Mouse (Mus musculus): ENCODE data around the gene Sgcd. TPM values are rescaled to one million over a fixed set of nuclear protein-coding genes. Genes with fewer than 3 reads are reported as not detected.

Sgcd gene
- total and polyA plus RNA-seq, 3 experiments = 0.38 to 2.4 (median 0.43) TPM

- Histone ChIP-seq H3K9me3 (replicated peaks; ENCODE audit: low read length) (no peaks in the 10 kb centered on the region), H3K79me2 (replicated peaks; ENCODE audit: control insufficient read depth, extremely low read depth, insufficient read depth, poor library complexity, severe bottlenecking) (no peaks in the 10 kb centered on the region), H3K4me2 (ENCODE audit: insufficient read depth, low read depth, poor library complexity, severe bottlenecking) (no peak overlapping the region), H3K27me3 (replicated peaks) (no peaks in the 10 kb centered on the region), H3K4me1 (ENCODE audit: control insufficient read depth in 1 of 2, insufficient read depth in 2 of 2) (no peaks in the 10 kb centered on the region), H3K27ac (ENCODE audit: insufficient read depth, low read depth) (no peak overlapping the region), H3K9ac (ENCODE audit: insufficient read depth, low read depth) (no peak overlapping the region), H3K4me3 (replicated peaks in 1 of 3; ENCODE audit: low read depth in 2 of 3, low read length in 2 of 3, poor library complexity in 1 of 3) (no peak overlapping the region), H3K36me3 (replicated peaks in 1 of 2; ENCODE audit: control insufficient read depth in 1 of 2, insufficient read depth in 1 of 2, low read length in 1 of 2) (no peaks in the 10 kb centered on the region)
- in situ Hi-C loops (cut with MboI; ENCODE audit: low pct_ligation_motif_present, low pct_unique_long_range_greater_than_20kb, low sequenced_read_pairs) = no loop called here
- dilution Hi-C loops (cut with MboI; ENCODE audit: extremely low pct_ligation_motif_present, extremely low pct_unique_long_range_greater_than_20kb, low sequenced_read_pairs) = no loop called here
- TF ChIP-seq ELF1 (IDR thresholded peaks at IDR 0.05; ENCODE audit: low read depth, low read length) = no peak
- no peak for TF ChIP-seq KAT2A (IDR thresholded peaks at IDR 0.05; ENCODE audit: insufficient replicate concordance, low read length)
- TF ChIP-seq SMC3 (IDR thresholded peaks at IDR 0.05; ENCODE audit: low read depth, low read length) = no peak
- TF ChIP-seq CTCF (conservative IDR thresholded peaks at IDR 0.05 in 1 of 2, IDR thresholded peaks at IDR 0.05 in 1 of 2; ENCODE audit: low read depth in 2 of 2, low read length in 2 of 2) = no peak
- TF ChIP-seq EP300 (IDR thresholded peaks at IDR 0.05; ENCODE audit: low read length) = no peak
- TF ChIP-seq MEF2A (IDR thresholded peaks at IDR 0.05; ENCODE audit: borderline replicate concordance, low read depth, low read length) = no peak
- TF ChIP-seq ZC3H11A (IDR thresholded peaks at IDR 0.05; ENCODE audit: low read depth, low read length) = no peak
- no peak for TF ChIP-seq RAD21 (IDR thresholded peaks at IDR 0.05; ENCODE audit: low read depth, low read length)
- no peak for TF ChIP-seq ETS1 (conservative IDR thresholded peaks at IDR 0.05; ENCODE audit: low read depth, low read length)
- TF ChIP-seq GABPA (IDR thresholded peaks at IDR 0.05; ENCODE audit: insufficient replicate concordance, low read depth, low read length) = no peak
- TF ChIP-seq HCFC1 (IDR thresholded peaks at IDR 0.05; ENCODE audit: low read depth, low read length) = no peak
- no peak for TF ChIP-seq MAZ (IDR thresholded peaks at IDR 0.05; ENCODE audit: low read depth, low read length)
- no peak for TF ChIP-seq MAFK (IDR thresholded peaks at IDR 0.05; ENCODE audit: insufficient replicate concordance, low read length)
- no peak for TF ChIP-seq PAX5 (IDR thresholded peaks at IDR 0.05; ENCODE audit: low read length)
- no peak for TF ChIP-seq UBTF (IDR thresholded peaks at IDR 0.05; ENCODE audit: low read depth, low read length)
- no peak for TF ChIP-seq MYC (IDR thresholded peaks at IDR 0.05; ENCODE audit: low read depth, low read length)
- TF ChIP-seq ZMIZ1 (IDR thresholded peaks at IDR 0.05; ENCODE audit: low read depth, low read length) = no peak
- no peak for DNase-seq (ENCODE audit: extremely low read depth)
Measured at GRCm38 (mm10) chr11:47845894-47846293, 142.9 kb downstream of the Sgcd start.

- in situ Hi-C loops (cut with MboI; ENCODE audit: low pct_ligation_motif_present, low pct_unique_long_range_greater_than_20kb, low sequenced_read_pairs) (no loop called here), dilution Hi-C loops (cut with MboI; ENCODE audit: extremely low pct_ligation_motif_present, extremely low pct_unique_long_range_greater_than_20kb, low sequenced_read_pairs) (no loop called here)
- H3K4me1 ChIP-seq (ENCODE audit: control insufficient read depth in 1 of 2, insufficient read depth in 2 of 2) = peaks cover 0 to 4% of the 10 kb centered on the region in 2 experiments; a peak in 2 of 4 replicates
- no peaks in the 10 kb centered on the region for H3K27me3 ChIP-seq (replicated peaks)
- no peak overlapping the region for H3K9ac ChIP-seq (ENCODE audit: insufficient read depth, low read depth)
- H3K36me3 ChIP-seq (replicated peaks in 1 of 2; ENCODE audit: control insufficient read depth in 1 of 2, insufficient read depth in 1 of 2, low read length in 1 of 2) = no peaks in the 10 kb centered on the region
- no peak overlapping the region for H3K4me2 ChIP-seq (ENCODE audit: insufficient read depth, low read depth, poor library complexity, severe bottlenecking)
- TF ChIP-seq POLR2A (IDR thresholded peaks at IDR 0.05; ENCODE audit: low read depth, low read length) = no peak
- no peak for TF ChIP-seq JUN (IDR thresholded peaks at IDR 0.05; ENCODE audit: insufficient read depth, low read depth, low read length)
- no peak for TF ChIP-seq MAZ (IDR thresholded peaks at IDR 0.05; ENCODE audit: low read depth, low read length)
- no peak for TF ChIP-seq JUND (conservative IDR thresholded peaks at IDR 0.05; ENCODE audit: low read depth, low read length)
- TF ChIP-seq TCF12 (IDR thresholded peaks at IDR 0.05; ENCODE audit: low read depth, low read length) = no peak
- TF ChIP-seq MEF2A (IDR thresholded peaks at IDR 0.05; ENCODE audit: borderline replicate concordance, low read depth, low read length) = no peak
- no peak for TF ChIP-seq ZKSCAN1 (IDR thresholded peaks at IDR 0.05; ENCODE audit: borderline replicate concordance, low read depth, low read length)
- no peak for TF ChIP-seq RCOR1 (conservative IDR thresholded peaks at IDR 0.05; ENCODE audit: low read depth, low read length)
- TF ChIP-seq GABPA (IDR thresholded peaks at IDR 0.05; ENCODE audit: insufficient replicate concordance, low read depth, low read length) = no peak
- no peak for TF ChIP-seq MYC (IDR thresholded peaks at IDR 0.05; ENCODE audit: low read depth, low read length)
- H3K79me2 ChIP-seq (replicated peaks; ENCODE audit: control insufficient read depth, extremely low read depth, insufficient read depth, poor library complexity, severe bottlenecking) = no peaks in the 10 kb centered on the region
- DNase-seq (ENCODE audit: extremely low read depth) = no peak
- no peaks in the 10 kb centered on the region for H3K9me3 ChIP-seq (replicated peaks; ENCODE audit: low read length)
- H3K27ac ChIP-seq (ENCODE audit: insufficient read depth, low read depth) = no peak overlapping the region
- no peak overlapping the region for H3K4me3 ChIP-seq (replicated peaks in 1 of 3; ENCODE audit: low read depth in 2 of 3, low read length in 2 of 3, poor library complexity in 1 of 3)
Measured at GRCm38 (mm10) chr11:47833283-47833682, 155.5 kb downstream of the Sgcd start.
